Comparison of ENCODE assay signal across 9 mouse cellular contexts in genomic region chr17:36826002-36826401, GRCm38 (mm10). TPM values are rescaled to one million over a fixed set of nuclear protein-coding genes. Genes with fewer than 3 reads are reported as not detected.
A peak's percentile ranks its signal among the peaks of the same experiment; 100 is the strongest.
DNase-seq lines count a peak whose midpoint lies in the region; ATAC-seq and TF ChIP-seq lines count a peak whose summit lies in the region.
"Not testable (repeated sequence)": the region's sequence is repeated elsewhere in the genome, so short reads cannot be mapped to it uniquely, and the experiment has no call there.
"Had no signal": no experiment of that assay in that cellular context is flagged by ENCODE, and none has a peak within 500 bp of the region (broad histone marks: within the 10 kb centered on the region; RNA-seq: fewer than 3 reads in every experiment).

No protein-coding gene starts in this region.

- H3K27ac ChIP-seq in ES-E14 (ENCODE audit: insufficient read depth, low read depth, low read length, poor library complexity, severe bottlenecking); hindbrain, embryonic 11.5 days (ENCODE audit: low read depth, low read length): not testable (repeated sequence)

- peak; percentile 59 for TF ChIP-seq CTCF in lung, adult 2 months (IDR thresholded peaks at IDR 0.05; ENCODE audit: insufficient read depth, low read length)

- H3K27me3 ChIP-seq in hindbrain, embryonic 11.5 days (ENCODE audit: control insufficient read depth, insufficient read depth, low read length), result not testable (repeated sequence)

- ATAC-seq in frontal cortex, adult (ENCODE audit: low TSS enrichment), result peak; percentile 80
- ATAC-seq in hindbrain, embryonic 11.5 days (ENCODE audit: low FRiP score), result not testable (repeated sequence)
- ATAC-seq in neutrophil, adult 5-6 weeks (ENCODE audit: extremely low read depth, insufficient number of reproducible peaks, low FRiP score, poor library complexity, severe bottlenecking), result peak; percentile 67; the same call in 1 of the 2 replicates

- not testable (repeated sequence) for H3K9ac ChIP-seq in ES-E14 (ENCODE audit: insufficient read depth, low read depth, low read length, poor library complexity, severe bottlenecking); hindbrain, embryonic 11.5 days (ENCODE audit: low read depth, low read length)

- in situ Hi-C loops in ES-E14 (cut with MboI; ENCODE audit: low sequenced_read_pairs in 2 of 2, unreplicated experiment in 2 of 2), result not testable (repeated sequence)

- TF ChIP-seq POLR2A in lung, adult 2 months (IDR thresholded peaks at IDR 0.05; ENCODE audit: borderline replicate concordance, extremely low read depth, low read depth, low read length), result not testable (repeated sequence)

- H3K4me3 ChIP-seq in ES-E14 (ENCODE audit: insufficient read depth in 1 of 2, low read depth in 1 of 2, low read length in 2 of 2, poor library complexity in 1 of 2, severe bottlenecking in 1 of 2), result 0 out of 4 replicates have a peak overlapping the region, but pooled peaks of 1 of the 2 experiments have one; percentile 16
- not testable (repeated sequence) for H3K4me3 ChIP-seq in hindbrain, embryonic 11.5 days (ENCODE audit: low read depth, low read length); lung, adult 2 months (replicated peaks; ENCODE audit: extremely low read depth, low read depth, low read length)

- WGBS in hindbrain, embryonic 11.5 days, result 18% methylated on average over 5 of the region's 5 CpGs
- 8% methylated on average over 5 of the region's 5 CpGs for WGBS in lung, adult 2 months

- H3K4me2 ChIP-seq in hindbrain, embryonic 11.5 days (replicated peaks; ENCODE audit: low read depth, low read length), result not testable (repeated sequence)

- peak; percentile 79 for DNase-seq in ES-E14 (ENCODE audit: low read depth, low spot score)
- peak; percentile 91 for DNase-seq in cerebellum, adult 9-10 months
- DNase-seq in hindbrain, embryonic 11.5 days (ENCODE audit: low spot score), result peak; percentile 70
- DNase-seq in layer of hippocampus, adult 9-10 months (ENCODE audit: low spot score), result peak; percentile 87
- DNase-seq in lung, adult 2 months, result peak; percentile 60
- DNase-seq in testis, postnatal 14 days (ENCODE audit: low spot score), result peak; percentile 87

- H3K36me3 ChIP-seq in ES-E14 (ENCODE audit: control insufficient read depth, insufficient read depth, low read length, poor library complexity, severe bottlenecking); hindbrain, embryonic 11.5 days (ENCODE audit: control insufficient read depth, insufficient read depth, low read length): not testable (repeated sequence)

- not testable (repeated sequence) for H3K9me3 ChIP-seq in ES-E14 (ENCODE audit: control insufficient read depth, insufficient read depth, low read depth, low read length); hindbrain, embryonic 11.5 days (ENCODE audit: control insufficient read depth, low read length)

- H3K4me1 ChIP-seq in ES-E14 (ENCODE audit: control insufficient read depth in 2 of 2, insufficient read depth in 2 of 2, low read length in 2 of 2, poor library complexity in 1 of 2); hindbrain, embryonic 11.5 days (replicated peaks; ENCODE audit: control insufficient read depth, insufficient read depth, low read length); lung, adult 2 months (ENCODE audit: control insufficient read depth, insufficient read depth, low read length): not testable (repeated sequence)

RNA-seq across cellular contexts. Expression of gene Trim26, which starts 10.9 kb away (rescaled TPM):
- total RNA-seq in ES-E14 (2012; rRNA removed), result 21.1 and 24.6 TPM in 2 replicates
- 34.9 and 35.2 TPM in 2 replicates for polyA plus RNA-seq in hindbrain, embryonic 11.5 days (2014; fragmentation: Nextera tagmentation; extraction: Ambion mirVana)
- 34.5 and 48.7 TPM in 2 replicates for polyA plus RNA-seq in lung, adult 2 months (2012; rRNA removed)
- total RNA-seq in neutrophil, adult 5-6 weeks (2017), result 81.9 and 95.2 TPM in 2 replicates

RNA-seq across cellular contexts. Expression of gene H2-M10.6, which starts 14.0 kb away (rescaled TPM):
- total RNA-seq in ES-E14 (2012; rRNA removed), result not detected in 2 replicates
- not detected in 2 replicates for polyA plus RNA-seq in hindbrain, embryonic 11.5 days (2014; fragmentation: Nextera tagmentation; extraction: Ambion mirVana)
- not detected in 2 replicates for polyA plus RNA-seq in lung, adult 2 months (2012; rRNA removed)
- not detected in 2 replicates for total RNA-seq in neutrophil, adult 5-6 weeks (2017)
- polyA plus RNA-seq: erythroblast, embryonic 14.5 days had no signal

RNA-seq across cellular contexts. Expression of gene Trim15, which starts 41.0 kb away (rescaled TPM):
- total RNA-seq in ES-E14 (2012; rRNA removed), result 0.16 TPM in 1 of 2 replicates, not detected in the other
- 0.48 and 0.70 TPM in 2 replicates for polyA plus RNA-seq in hindbrain, embryonic 11.5 days (2014; fragmentation: Nextera tagmentation; extraction: Ambion mirVana)
- polyA plus RNA-seq in lung, adult 2 months (2012; rRNA removed), result 0.14 and 0.30 TPM in 2 replicates
- total RNA-seq in neutrophil, adult 5-6 weeks (2017), result not detected in 2 replicates

RNA-seq across cellular contexts. Expression of gene Trim10, which starts 43.4 kb away (rescaled TPM):
- total RNA-seq in ES-E14 (2012; rRNA removed), result not detected in 2 replicates
- polyA plus RNA-seq in hindbrain, embryonic 11.5 days (2014; fragmentation: Nextera tagmentation; extraction: Ambion mirVana), result 6.6 and 6.7 TPM in 2 replicates
- 0.07 and 0.25 TPM in 2 replicates for polyA plus RNA-seq in lung, adult 2 months (2012; rRNA removed)
- total RNA-seq in neutrophil, adult 5-6 weeks (2017), result 4.7 and 6.0 TPM in 2 replicates

RNA-seq across cellular contexts. Expression of gene H2-M10.5, which starts 53.3 kb away (rescaled TPM):
- total RNA-seq in ES-E14 (2012; rRNA removed), result not detected in 2 replicates
- not detected in 2 replicates for polyA plus RNA-seq in hindbrain, embryonic 11.5 days (2014; fragmentation: Nextera tagmentation; extraction: Ambion mirVana)
- not detected in 2 replicates for polyA plus RNA-seq in lung, adult 2 months (2012; rRNA removed)
- not detected in 2 replicates for total RNA-seq in neutrophil, adult 5-6 weeks (2017)
- polyA plus RNA-seq: erythroblast, embryonic 14.5 days had no signal
